In the genomic region with DNA sequence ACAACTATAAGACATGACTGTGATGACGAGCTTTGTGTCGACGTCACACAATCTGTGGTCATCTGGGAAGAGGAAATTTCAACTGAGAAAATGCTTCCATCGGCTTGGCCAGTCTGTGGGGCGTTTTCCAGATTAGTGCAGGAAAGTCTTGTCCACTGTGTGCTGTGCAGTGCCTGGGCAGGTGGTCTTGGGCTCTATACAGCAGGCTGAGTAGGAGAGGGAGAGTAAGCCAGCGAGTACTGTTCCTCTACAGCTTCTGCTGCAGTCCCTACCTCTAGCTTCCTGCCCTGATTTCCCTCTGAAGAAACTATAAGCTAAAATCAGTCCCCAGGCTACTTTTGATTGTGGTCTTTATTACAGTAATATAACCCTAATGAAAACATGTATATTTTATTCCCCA, we compare ENCODE assay signal across 21 mouse cellular contexts.
"Had no signal": no experiment of that assay in that cellular context is flagged by ENCODE, and none has a peak within 500 bp of the region (broad histone marks: within the 10 kb centered on the region; RNA-seq: fewer than 3 reads in every experiment).

No protein-coding gene starts in this region.

- H3K9ac ChIP-seq: limb, embryonic 12.5 days; limb, embryonic 15.5 days; liver, embryonic 14.5 days; liver, postnatal 0 days; lung, embryonic 14.5 days; neural tube, embryonic 12.5 days; stomach, embryonic 15.5 days had no signal

- H3K4me1 ChIP-seq: limb, embryonic 12.5 days; limb, embryonic 15.5 days; neural tube, embryonic 12.5 days; stomach, embryonic 15.5 days had no signal

- H3K27ac ChIP-seq: limb, embryonic 12.5 days; limb, embryonic 15.5 days; liver, embryonic 14.5 days; macrophage; neural tube, embryonic 12.5 days; stomach, embryonic 15.5 days had no signal

- H3K36me3 ChIP-seq: limb, embryonic 12.5 days; limb, embryonic 15.5 days; neural tube, embryonic 12.5 days; stomach, embryonic 15.5 days had no signal

- H3K27me3 ChIP-seq: limb, embryonic 12.5 days; limb, embryonic 15.5 days; neural tube, embryonic 12.5 days; stomach, embryonic 15.5 days had no signal

- H3K4me3 ChIP-seq: limb, embryonic 12.5 days; limb, embryonic 15.5 days; neural tube, embryonic 12.5 days; stomach, embryonic 15.5 days had no signal

- ATAC-seq: intestine, embryonic 16.5 days; liver, postnatal 0 days; lung, postnatal 0 days had no signal

- DNase-seq: kidney, adult 18-20 months; kidney, adult 9 months; kidney, postnatal 14 days; kidney, postnatal 4 days; left cerebral cortex, postnatal 4 days; liver, postnatal 0 days; lung, embryonic 14.5 days; right cerebral cortex, adult 18-20 months; right cerebral cortex, postnatal 14 days; right cerebral cortex, postnatal 4 days; spleen, adult 18-20 months; thymus, postnatal 36 days had no signal

- H3K4me2 ChIP-seq: limb, embryonic 12.5 days; limb, embryonic 15.5 days; liver, embryonic 11.5 days; lung, embryonic 14.5 days; neural tube, embryonic 12.5 days; stomach, embryonic 15.5 days had no signal

- H3K9me3 ChIP-seq: limb, embryonic 12.5 days; limb, embryonic 15.5 days; neural tube, embryonic 12.5 days; stomach, embryonic 15.5 days had no signal
